Mouse (Mus musculus): ENCODE results near the gene Kdm2a.
A peak's percentile ranks its signal among the peaks of the same experiment; 100 is the strongest.

The Kdm2a gene

GRCm38 (mm10) chr19:4322134-4322533, 76.0 kb downstream of the Kdm2a start:
- no peak for DNase-seq

- no peak for DNase-seq
Observed at GRCm38 (mm10) chr19:4321622-4322021, 76.5 kb downstream of the Kdm2a start.

- no peak for DNase-seq
Observed at GRCm38 (mm10) chr19:4319272-4319671, 78.8 kb downstream of the Kdm2a start.

GRCm38 (mm10) chr19:4317181-4317580, 80.9 kb downstream of the Kdm2a start:
- DNase-seq, result no peak

- DNase-seq, result no peak
Observed at GRCm38 (mm10) chr19:4315223-4315944, 82.7 kb downstream of the Kdm2a start.

- no peak for DNase-seq
Observed at GRCm38 (mm10) chr19:4309776-4310185, 88.3 kb downstream of the Kdm2a start.

- DNase-seq, result no peak
Observed at GRCm38 (mm10) chr19:4309302-4309701, 88.8 kb downstream of the Kdm2a start.

GRCm38 (mm10) chr19:4306190-4306577, 91.9 kb downstream of the Kdm2a start, which contains the start of gene Grk2:
Grk2 (minus strand) TSS chr19:4306222.
- DNase-seq, result peak; percentile 81

GRCm38 (mm10) chr19:4305491-4306189, 92.4 kb downstream of the Kdm2a start:
- peak; percentile 49 for DNase-seq

GRCm38 (mm10) chr19:4304871-4305321, 93.2 kb downstream of the Kdm2a start:
- no peak for DNase-seq

GRCm38 (mm10) chr19:4304251-4304821, 93.7 kb downstream of the Kdm2a start:
- DNase-seq, result no peak

- no peak for DNase-seq
Observed at GRCm38 (mm10) chr19:4303640-4303995, 94.5 kb downstream of the Kdm2a start.

- DNase-seq, result peak; percentile 37
Observed at GRCm38 (mm10) chr19:4302936-4303639, 95.0 kb downstream of the Kdm2a start.

- peak; percentile 50 for DNase-seq
Observed at GRCm38 (mm10) chr19:4301735-4302651, 96.1 kb downstream of the Kdm2a start.

GRCm38 (mm10) chr19:4300852-4301734, 97.0 kb downstream of the Kdm2a start:
- DNase-seq, result no peak

- DNase-seq, result no peak
Observed at GRCm38 (mm10) chr19:4300271-4300704, 97.8 kb downstream of the Kdm2a start.

GRCm38 (mm10) chr19:4299574-4300270, 98.4 kb downstream of the Kdm2a start:
- DNase-seq, result no peak

- DNase-seq, result no peak
Observed at GRCm38 (mm10) chr19:4299126-4299525, 99.0 kb downstream of the Kdm2a start.

GRCm38 (mm10) chr19:4298322-4299121, 99.6 kb downstream of the Kdm2a start:
- no peak for DNase-seq

GRCm38 (mm10) chr19:4297851-4298250, 100.2 kb downstream of the Kdm2a start:
- no peak for DNase-seq
